Mouse (Mus musculus): ENCODE results near the gene Inhbe.

Gene Inhbe

GRCm38 (mm10) chr10:127337536-127338099, 16.6 kb downstream of the Inhbe start:
- POLR2A ChIA-PET, result interaction anchor here in 3 of 4 experiments (0.7 to 6.9 kb wide), 21 partner anchors 11 to 223 kb away, joined by 3 to 93 read pairs (median 3); partner anchors contain the start of genes Arhgap9 (in 2 of the 3), Dctn2 (in 1 of the 3) and Mars (in 1 of the 3)
- CTCF ChIA-PET, result interaction anchor here (0.5 to 13.4 kb wide), 24 partner anchors 8 to 1471 kb away, joined by 3 to 180 read pairs (median 4); partner anchors contain the start of genes Arhgap9 (in 1 of the 4), B4galnt1 (in 1 of the 4), Lrp1 (in 1 of the 4) and Mars (in 1 of the 4)

- CTCF ChIA-PET, result interaction anchor here in 3 of 4 experiments (0.9 to 13.4 kb wide), 9 partner anchors 8 to 279 kb away, joined by 3 to 180 read pairs (median 5); partner anchors contain the start of gene Arhgap9 (in 2 of the 3)
- POLR2A ChIA-PET, result interaction anchor here in 3 of 4 experiments (0.6 to 6.9 kb wide), 15 partner anchors 11 to 142 kb away, joined by 3 to 93 read pairs (median 3); partner anchors contain the start of genes Arhgap9 (in 3 of the 3) and Mars (in 1 of the 3)
These were observed 17.3 kb downstream of the Inhbe start for GRCm38 (mm10) chr10:127336952-127337351.

- ChIA-PET POLR2A (interaction anchor here (0.6 to 6.9 kb wide), 11 partner anchors 9 to 66 kb away, joined by 3 to 93 read pairs (median 5); partner anchors contain the start of gene Arhgap9 (in 3 of the 4)), CTCF (interaction anchor here (0.6 to 13.4 kb wide), 16 partner anchors 9 to 206 kb away, joined by 3 to 180 read pairs (median 4); partner anchors contain the start of gene Arhgap9 (in 4 of the 4))
These were observed 18.9 kb downstream of the Inhbe start for GRCm38 (mm10) chr10:127335271-127335670.

- POLR2A ChIA-PET, result interaction anchor here in 2 of 4 experiments (0.6 to 6.9 kb wide), 9 partner anchors 8 to 1363 kb away, joined by 3 to 93 read pairs (median 3); partner anchors contain the start of gene Arhgap9 (in 1 of the 2)
- CTCF ChIA-PET, result interaction anchor here (0.6 to 13.4 kb wide), 14 partner anchors 9 to 211 kb away, joined by 3 to 180 read pairs (median 4); partner anchors contain the start of gene Arhgap9 (in 1 of the 4)
These were observed 21.1 kb downstream of the Inhbe start for GRCm38 (mm10) chr10:127333152-127333551.

GRCm38 (mm10) chr10:127332211-127332874, 21.9 kb downstream of the Inhbe start:
- ChIA-PET POLR2A (interaction anchor here (0.8 to 1.6 kb wide), 14 partner anchors 8 to 154 kb away, joined by 3 to 6 read pairs (median 4); partner anchors contain the start of genes Arhgap9 (in 2 of the 4), Gli1 (in 1 of the 4) and Mars (in 1 of the 4)), CTCF (interaction anchor here (0.5 to 13.4 kb wide), 22 partner anchors 8 to 209 kb away, joined by 3 to 180 read pairs (median 5); partner anchors contain the start of genes Arhgap9 (in 3 of the 4) and Mars (in 1 of the 4))

GRCm38 (mm10) chr10:127330212-127330611, 24.0 kb downstream of the Inhbe start:
- POLR2A ChIA-PET, result interaction anchor here in 3 of 4 experiments (1.0 to 10.0 kb wide), 6 partner anchors 6 to 19 kb away, joined by 3 to 93 read pairs (median 4); partner anchors contain the start of genes Arhgap9 (in 2 of the 3), Mars (in 2 of the 3) and Gli1 (in 1 of the 3)
- CTCF ChIA-PET, result interaction anchor here in 3 of 4 experiments (1.0 to 13.4 kb wide), 8 partner anchors 9 to 159 kb away, joined by 3 to 180 read pairs (median 6); no protein-coding TSS in a partner anchor

- POLR2A ChIA-PET, result interaction anchor here in 3 of 4 experiments (0.6 to 10.0 kb wide), 16 partner anchors 9 to 286 kb away, joined by 3 to 93 read pairs (median 4); partner anchors contain the start of genes Mars (in 2 of the 3), Cdk4 (in 1 of the 3), Os9 (in 1 of the 3) and Pip4k2c (in 1 of the 3)
- CTCF ChIA-PET, result interaction anchor here (0.5 to 8.6 kb wide), 6 partner anchors 10 to 230 kb away, joined by 3 to 65 read pairs (median 6); partner anchors contain the start of gene Gli1 (in 1 of the 4)
These were observed 26.6 kb downstream of the Inhbe start for GRCm38 (mm10) chr10:127327461-127328145.

GRCm38 (mm10) chr10:127326828-127327227, 27.4 kb downstream of the Inhbe start:
- POLR2A ChIA-PET, result interaction anchor here in 3 of 4 experiments (0.6 to 10.0 kb wide), 23 partner anchors 7 to 867 kb away, joined by 3 to 93 read pairs (median 4); partner anchors contain the start of genes Mars (in 2 of the 3), Gli1 (in 1 of the 3), Gls2 (in 1 of the 3) and Os9 (in 1 of the 3)
- CTCF ChIA-PET, result interaction anchor here (0.6 to 8.6 kb wide), 10 partner anchors 9 to 186 kb away, joined by 3 to 65 read pairs (median 4); partner anchors contain the start of gene Gli1 (in 1 of the 4)

- POLR2A ChIA-PET, result interaction anchor here in 3 of 4 experiments (0.6 to 10.0 kb wide), 31 partner anchors 8 to 868 kb away, joined by 3 to 93 read pairs (median 4); partner anchors contain the start of genes Mars (in 3 of the 3), Gli1 (in 1 of the 3), Gls2 (in 1 of the 3) and Os9 (in 1 of the 3)
- CTCF ChIA-PET, result interaction anchor here (0.5 to 8.6 kb wide), 18 partner anchors 9 to 187 kb away, joined by 3 to 65 read pairs (median 4); partner anchors contain the start of genes B4galnt1 (in 1 of the 4), Gli1 (in 1 of the 4) and Mars (in 1 of the 4)
These were observed 28.0 kb downstream of the Inhbe start for GRCm38 (mm10) chr10:127326017-127326801.

- ChIA-PET POLR2A (interaction anchor here in 3 of 4 experiments (0.6 to 10.0 kb wide), 19 partner anchors 9 to 296 kb away, joined by 3 to 93 read pairs (median 5); partner anchors contain the start of genes Mars (in 3 of the 3) and Gli1 (in 1 of the 3)), CTCF (interaction anchor here in 3 of 4 experiments (0.5 to 8.6 kb wide), 17 partner anchors 10 to 202 kb away, joined by 3 to 65 read pairs (median 3); partner anchors contain the start of genes B4galnt1 (in 2 of the 3), Gli1 (in 1 of the 3) and Mars (in 1 of the 3))
These were observed 28.7 kb downstream of the Inhbe start for GRCm38 (mm10) chr10:127325454-127326016.

GRCm38 (mm10) chr10:127324495-127324894, 29.7 kb downstream of the Inhbe start:
- CTCF ChIA-PET, result interaction anchor here (0.5 to 8.6 kb wide), 25 partner anchors 9 to 313 kb away, joined by 3 to 65 read pairs (median 3); partner anchors contain the start of genes Gli1 (in 1 of the 4), Mars (in 1 of the 4) and Pip4k2c (in 1 of the 4)

GRCm38 (mm10) chr10:127323131-127323855, 30.9 kb downstream of the Inhbe start:
- ChIA-PET CTCF (interaction anchor here (0.6 to 8.6 kb wide), 31 partner anchors 8 to 1548 kb away, joined by 3 to 65 read pairs (median 4); partner anchors contain the start of genes Mars (in 2 of the 4), Arhgef25 (in 1 of the 4) and Gli1 (in 1 of the 4)), POLR2A (interaction anchor here in 3 of 4 experiments (0.5 to 10.0 kb wide), 34 partner anchors 11 to 1281 kb away, joined by 3 to 93 read pairs (median 4); partner anchors contain the start of genes Mars (in 3 of the 3), Cdk4 (in 1 of the 3), Gli1 (in 1 of the 3) and Ndufa4l2 (in 1 of the 3))

More at GRCm38 (mm10) chr10:127324495-127324894, 29.7 kb downstream of the Inhbe start:
- POLR2A ChIA-PET, result interaction anchor here in 3 of 4 experiments (0.6 to 10.0 kb wide), 15 partner anchors 11 to 158 kb away, joined by 3 to 93 read pairs (median 6); partner anchors contain the start of genes Mars (in 2 of the 3), Gli1 (in 1 of the 3) and Pip4k2c (in 1 of the 3)

- CTCF ChIA-PET, result interaction anchor here (0.6 to 8.6 kb wide), 22 partner anchors 9 to 1549 kb away, joined by 3 to 65 read pairs (median 6); partner anchors contain the start of genes Gli1 (in 2 of the 4), Mars (in 1 of the 4) and Pip4k2c (in 1 of the 4)
- POLR2A ChIA-PET, result interaction anchor here in 3 of 4 experiments (0.6 to 10.0 kb wide), 39 partner anchors 8 to 855 kb away, joined by 3 to 93 read pairs (median 4); partner anchors contain the start of genes Mars (in 3 of the 3), Cdk4 (in 1 of the 3), Dctn2 (in 1 of the 3) and Ndufa4l2 (in 1 of the 3)
These were observed 31.5 kb downstream of the Inhbe start for GRCm38 (mm10) chr10:127322669-127323068.

GRCm38 (mm10) chr10:127322178-127322577, 32.0 kb downstream of the Inhbe start:
- CTCF ChIA-PET, result interaction anchor here (0.5 to 8.6 kb wide), 28 partner anchors 9 to 189 kb away, joined by 3 to 65 read pairs (median 5); partner anchors contain the start of genes Gli1 (in 2 of the 4), Mars (in 1 of the 4) and Pip4k2c (in 1 of the 4)
- POLR2A ChIA-PET, result interaction anchor here (0.5 to 10.0 kb wide), 40 partner anchors 9 to 259 kb away, joined by 3 to 93 read pairs (median 4); partner anchors contain the start of genes Mars (in 3 of the 4), Cdk4 (in 1 of the 4), Dctn2 (in 1 of the 4) and Ndufa4l2 (in 1 of the 4)

All from embryonic stem cell, embryonic (primary cell).